Mouse (Mus musculus) stomach, embryonic 15.5 days (tissue): ENCODE measurements at regions not wholly inside any gene's neighbourhood (a gene's known extent, or its start where the extent isn't known, plus 50 kb on each side); places are given as distances from the start of the nearest gene placed in this dataset.

Experiments
- ATAC-seq: fragments of 200-750 bp; cut with Nextera tagmentation; 2 replicates; pipeline ENCODE4 v1.8.0; 2017; ENCODE audit warnings: low read depth, moderate number of reproducible peaks, moderate TSS enrichment; ENCODE audit not compliant: insufficient read depth, low FRiP score
- H3K27ac ChIP-seq: fragments of 300-500 bp; sonication (generic); 2 replicates; pipeline ENCODE4 v1.5.1; 2015; ENCODE audit warnings: mild to moderate bottlenecking, inconsistent platforms
- H3K27me3 ChIP-seq: fragments of 300-500 bp; sonication (generic); replicated peaks from 2 replicates; pipeline ENCODE4 v1.6.1; 2015; ENCODE audit warnings: inconsistent platforms
- H3K36me3 ChIP-seq: fragments of 300-500 bp; sonication (generic); 2 replicates; pipeline ENCODE4 v1.6.1; 2015; ENCODE audit warnings: inconsistent platforms
- H3K4me1 ChIP-seq: fragments of 300-500 bp; sonication (generic); 2 replicates; pipeline ENCODE4 v1.6.1; 2015; ENCODE audit warnings: inconsistent platforms
- H3K4me2 ChIP-seq: fragments of 300-500 bp; sonication (generic); 2 replicates; pipeline ENCODE4 v1.6.1; 2015; ENCODE audit warnings: mild to moderate bottlenecking, inconsistent platforms
- H3K4me3 ChIP-seq: fragments of 300-500 bp; sonication (generic); replicated peaks from 2 replicates; pipeline ENCODE4 v1.5.1; 2015; ENCODE audit warnings: inconsistent platforms
- H3K9ac ChIP-seq: fragments of 300-500 bp; sonication (generic); 2 replicates; pipeline ENCODE4 v1.6.1; 2015; ENCODE audit warnings: inconsistent platforms
- H3K9me3 ChIP-seq: fragments of 300-500 bp; sonication (generic); 2 replicates; pipeline ENCODE4 v1.6.1; 2016; ENCODE audit warnings: inconsistent platforms
- WGBS: fragments of 180-500 bp; shearing (Covaris S2); methylation state at CpG from one replicate; pipeline ENCODE4 v1.1.7; 2015; 5-methylcytosine and 5-hydroxymethylcytosine counted together

DNA sequence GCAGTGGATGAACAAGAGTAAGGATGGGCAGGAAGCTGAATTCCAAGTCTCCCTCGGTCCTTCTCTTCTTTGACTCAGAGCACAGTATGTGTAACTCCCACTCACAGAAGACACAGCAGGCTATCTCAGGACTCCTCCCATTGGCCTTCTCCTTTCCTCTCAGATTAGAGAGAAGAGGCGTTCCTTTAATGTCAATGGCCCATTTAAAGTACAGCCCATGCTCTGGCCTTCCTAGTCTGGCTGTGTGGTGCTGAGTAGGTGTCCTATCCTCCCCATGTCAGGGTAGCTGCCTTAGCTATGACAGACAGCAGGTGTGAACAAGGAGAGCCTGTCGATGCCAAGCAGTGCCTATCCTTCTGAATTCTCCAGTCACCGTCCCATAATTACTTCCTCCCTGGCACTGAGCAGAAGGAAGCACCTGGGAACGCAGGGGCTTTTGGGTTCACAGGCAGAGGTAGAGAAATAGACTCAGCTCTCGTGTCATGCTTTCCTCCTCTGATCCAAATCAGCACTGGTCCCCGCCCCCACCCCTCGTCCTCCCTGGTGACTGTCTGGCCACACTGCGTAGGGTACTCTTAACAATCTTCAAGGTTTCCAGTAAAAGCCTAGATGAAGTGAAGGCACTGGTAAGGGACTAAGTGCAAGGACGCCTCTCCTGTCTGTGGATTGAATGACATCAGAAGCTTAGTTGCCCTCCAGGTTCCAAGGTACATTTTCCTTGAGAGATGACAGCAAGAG, 257.8 kb downstream of the Mycn start:
- H3K9me3 ChIP-seq = no peaks in the 10 kb centered on the region
- no peak for ATAC-seq
- H3K27ac ChIP-seq = no peak overlapping the region
- H3K4me2 ChIP-seq = no peak overlapping the region
- H3K4me1 ChIP-seq = peaks cover 18% of the 10 kb centered on the region
- no peaks in the 10 kb centered on the region for H3K27me3 ChIP-seq
- WGBS = 63% methylated on average over 10 of the region's 10 CpGs
- no peak overlapping the region for H3K4me3 ChIP-seq
- no peaks in the 10 kb centered on the region for H3K36me3 ChIP-seq
- no peak overlapping the region for H3K9ac ChIP-seq

DNA sequence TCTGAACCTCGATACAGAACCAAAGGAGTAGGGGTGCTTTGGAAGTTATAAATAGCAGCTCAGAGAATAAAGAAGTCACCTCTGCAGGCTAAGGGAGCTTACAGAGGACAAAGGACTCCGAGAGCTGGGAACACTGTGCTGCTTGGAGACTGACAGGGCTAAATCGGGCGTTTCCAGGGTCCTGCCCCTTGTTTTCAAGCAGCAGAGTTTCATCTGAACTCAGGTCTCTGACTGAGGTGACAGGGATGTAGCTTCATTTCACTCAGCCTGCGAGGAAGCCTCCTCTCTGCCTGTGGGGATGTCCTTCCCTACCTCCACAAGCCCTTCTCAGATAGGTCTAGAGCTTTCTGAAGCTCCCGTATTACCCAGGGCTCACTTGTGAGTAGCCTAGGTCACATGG, 260.6 kb downstream of the Mycn start:
- H3K27me3 ChIP-seq = no peaks in the 10 kb centered on the region
- peak overlapping the region; percentile 4; the same call in 1 of the 2 replicates for H3K4me3 ChIP-seq
- no peak for ATAC-seq
- H3K27ac ChIP-seq = no peak overlapping the region
- WGBS = 28% methylated on average over 6 of the region's 6 CpGs
- no peak overlapping the region for H3K9ac ChIP-seq
- peaks cover 18% of the 10 kb centered on the region for H3K4me1 ChIP-seq
- no peaks in the 10 kb centered on the region for H3K9me3 ChIP-seq
- H3K4me2 ChIP-seq = peak overlapping the region; percentile 48
- no peaks in the 10 kb centered on the region for H3K36me3 ChIP-seq

DNA sequence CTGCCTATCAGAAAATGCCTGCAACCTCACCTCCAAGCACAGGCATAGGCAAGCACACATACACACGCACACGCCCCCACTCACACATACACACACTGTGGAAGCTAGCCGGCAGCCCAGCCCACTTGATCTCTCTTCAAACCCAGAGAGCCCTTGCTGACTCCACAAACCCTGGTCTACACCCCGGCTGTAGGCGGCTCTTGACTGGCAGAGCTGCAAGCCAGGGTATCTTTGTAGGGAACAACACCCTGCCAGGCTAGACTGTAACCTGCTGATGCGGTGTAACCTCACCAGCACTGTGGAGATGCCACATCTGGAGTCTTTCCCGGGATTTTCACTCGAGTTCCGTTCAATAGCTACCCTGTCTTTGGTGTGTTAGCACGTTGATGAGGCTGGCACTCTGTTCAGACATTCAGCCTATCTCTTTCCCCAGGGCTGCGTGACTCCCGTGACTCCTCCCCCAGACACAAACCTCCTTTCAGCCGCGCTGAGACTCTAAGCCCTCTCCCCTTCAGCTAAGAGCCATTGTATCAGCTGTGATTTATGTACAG, 261.3 kb downstream of the Mycn start:
- Histone ChIP-seq H3K9ac (no peak overlapping the region), H3K4me3 (peak overlapping the region; percentile 4; the same call in 1 of the 2 replicates), H3K27ac (no peak overlapping the region), H3K4me1 (peaks cover 18% of the 10 kb centered on the region), H3K27me3 (no peaks in the 10 kb centered on the region), H3K4me2 (peak overlapping the region; percentile 48), H3K36me3 (no peaks in the 10 kb centered on the region), H3K9me3 (no peaks in the 10 kb centered on the region)
- 14% methylated on average over 14 of the region's 14 CpGs for WGBS
- ATAC-seq = no peak

DNA sequence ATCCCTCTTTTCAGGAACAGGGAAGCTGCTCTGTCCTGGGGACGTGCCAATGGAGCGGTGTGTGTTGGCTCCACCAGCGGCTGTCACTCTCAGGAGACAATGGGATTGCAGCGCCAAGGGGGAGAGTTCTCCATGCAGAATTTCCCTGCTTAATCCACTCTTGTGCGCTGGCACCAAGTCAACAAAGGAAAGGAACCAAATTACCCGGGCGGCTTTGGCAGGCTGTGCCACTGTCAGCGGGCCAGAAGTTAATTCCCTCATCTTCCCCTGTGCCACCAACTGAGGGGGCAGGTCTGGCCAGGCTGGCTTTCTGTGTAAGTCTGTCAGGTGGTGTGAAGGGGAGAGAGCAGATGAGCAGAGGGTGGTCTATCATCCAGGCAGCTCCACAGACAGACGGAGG, 265.0 kb downstream of the Mycn start:
- H3K9ac ChIP-seq = no peak overlapping the region
- WGBS = 67% methylated on average over 9 of the region's 9 CpGs
- ATAC-seq = 0 out of 2 replicates have a peak, but pooled peaks have one; percentile 27
- H3K4me3 ChIP-seq = no peak overlapping the region
- no peak overlapping the region for H3K27ac ChIP-seq
- H3K27me3 ChIP-seq = no peaks in the 10 kb centered on the region
- no peak overlapping the region for H3K4me2 ChIP-seq
- H3K36me3 ChIP-seq = no peaks in the 10 kb centered on the region
- H3K4me1 ChIP-seq = peaks cover 7% of the 10 kb centered on the region; the same call in 1 of the 2 replicates
- H3K9me3 ChIP-seq = no peaks in the 10 kb centered on the region

DNA sequence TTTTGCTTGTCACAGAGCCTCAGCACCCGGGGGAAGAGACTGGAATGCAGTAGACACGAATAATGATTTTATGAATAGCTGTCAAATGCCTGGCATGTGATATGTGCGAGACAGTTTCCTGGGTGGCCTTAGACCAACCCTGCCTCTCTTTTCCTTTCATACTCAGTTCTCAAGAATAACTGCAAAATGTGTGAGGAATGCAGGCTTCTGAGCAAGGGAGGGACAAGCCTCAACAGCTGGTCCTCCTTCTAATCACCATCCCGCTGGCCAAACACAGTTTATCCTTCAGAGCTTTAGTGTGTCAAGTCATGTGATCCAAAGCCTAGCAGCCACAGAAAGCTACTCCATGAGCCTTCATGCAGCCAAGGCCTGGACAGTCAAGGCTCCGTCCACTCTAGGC, 271.8 kb downstream of the Mycn start:
- Histone ChIP-seq H3K27ac (no peak overlapping the region), H3K9me3 (no peaks in the 10 kb centered on the region), H3K4me3 (no peak overlapping the region), H3K4me2 (no peak overlapping the region), H3K27me3 (no peaks in the 10 kb centered on the region), H3K4me1 (no peaks in the 10 kb centered on the region), H3K36me3 (no peaks in the 10 kb centered on the region), H3K9ac (no peak overlapping the region)
- no peak for ATAC-seq
- 33% methylated on average over 5 of the region's 5 CpGs for WGBS

DNA sequence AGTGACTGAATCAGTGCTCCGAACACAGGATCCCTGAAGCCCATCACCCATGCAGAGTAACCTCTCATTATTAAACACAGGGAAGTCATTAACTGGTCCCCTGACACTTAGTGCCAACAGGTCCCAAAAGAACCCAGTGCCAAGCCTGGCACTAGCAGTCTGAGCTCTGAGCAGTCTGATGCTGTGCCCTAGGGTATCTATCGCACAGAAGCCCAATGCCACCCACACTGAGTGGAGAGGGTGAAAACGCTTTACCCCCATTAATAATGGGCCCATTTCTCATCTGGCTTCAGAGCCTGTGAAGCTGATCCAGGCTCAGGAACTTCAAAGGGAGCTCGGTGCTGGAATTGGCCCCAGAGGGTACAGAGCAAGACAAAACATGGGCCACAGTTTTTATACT, 272.8 kb downstream of the Mycn start:
- Histone ChIP-seq H3K27me3 (no peaks in the 10 kb centered on the region), H3K4me3 (no peak overlapping the region), H3K9ac (no peak overlapping the region), H3K4me2 (no peak overlapping the region), H3K4me1 (no peaks in the 10 kb centered on the region), H3K9me3 (no peaks in the 10 kb centered on the region), H3K27ac (no peak overlapping the region), H3K36me3 (no peaks in the 10 kb centered on the region)
- ATAC-seq = no peak
- WGBS = 83% methylated on average over 4 of the region's 4 CpGs

DNA sequence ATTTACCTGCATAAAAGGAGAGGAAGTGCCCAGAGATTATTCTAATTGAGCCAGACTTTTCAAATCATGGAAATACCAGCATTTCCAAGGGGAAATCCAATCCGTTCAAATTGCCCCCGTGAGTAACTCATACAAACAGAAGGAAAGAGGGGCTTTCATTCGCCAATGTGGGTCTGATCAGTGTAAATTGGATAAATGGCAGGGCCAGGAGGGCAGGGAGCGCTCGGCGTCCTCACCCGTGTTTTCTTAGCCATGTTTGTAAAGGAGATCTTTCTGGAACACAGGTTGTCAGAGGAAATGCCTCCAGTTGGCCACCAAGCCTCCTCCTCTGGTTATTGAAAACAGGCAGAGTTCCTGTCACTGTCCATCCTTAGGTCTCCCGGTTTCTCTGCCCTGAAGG, 286.1 kb downstream of the Mycn start:
- no peaks in the 10 kb centered on the region for H3K36me3 ChIP-seq
- H3K9me3 ChIP-seq = no peaks in the 10 kb centered on the region
- no peak overlapping the region for H3K9ac ChIP-seq
- no peak overlapping the region for H3K4me2 ChIP-seq
- H3K27ac ChIP-seq = no peak overlapping the region
- H3K27me3 ChIP-seq = no peaks in the 10 kb centered on the region
- 82% methylated on average over 8 of the region's 8 CpGs for WGBS
- H3K4me3 ChIP-seq = no peak overlapping the region
- ATAC-seq = no peak
- no peaks in the 10 kb centered on the region for H3K4me1 ChIP-seq

DNA sequence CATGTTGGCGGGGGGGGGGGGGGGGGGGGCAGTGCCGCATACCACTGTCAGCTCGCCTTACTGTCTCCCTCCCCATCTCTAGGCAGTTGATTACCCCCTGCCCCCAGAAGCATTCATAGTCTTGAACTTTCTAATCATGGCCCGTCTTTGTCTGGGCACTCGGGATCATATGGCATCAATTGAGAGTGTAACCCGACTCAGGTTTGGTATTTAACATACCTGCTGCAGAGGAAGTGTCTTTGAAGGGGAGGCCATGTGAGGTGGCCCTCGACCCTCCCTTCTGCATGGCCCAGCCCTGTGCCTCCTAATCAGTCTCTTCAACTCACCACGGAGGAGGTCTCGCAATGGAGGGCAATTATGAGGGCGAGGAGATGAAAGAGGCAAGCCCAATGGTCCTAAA, 286.5 kb downstream of the Mycn start:
- no peaks in the 10 kb centered on the region for H3K27me3 ChIP-seq
- no peak overlapping the region for H3K9ac ChIP-seq
- no peaks in the 10 kb centered on the region for H3K36me3 ChIP-seq
- no peak overlapping the region for H3K27ac ChIP-seq
- no peak overlapping the region for H3K4me3 ChIP-seq
- H3K9me3 ChIP-seq = no peaks in the 10 kb centered on the region
- 77% methylated on average over 9 of the region's 10 CpGs for WGBS
- no peaks in the 10 kb centered on the region for H3K4me1 ChIP-seq
- no peak for ATAC-seq
- no peak overlapping the region for H3K4me2 ChIP-seq

DNA sequence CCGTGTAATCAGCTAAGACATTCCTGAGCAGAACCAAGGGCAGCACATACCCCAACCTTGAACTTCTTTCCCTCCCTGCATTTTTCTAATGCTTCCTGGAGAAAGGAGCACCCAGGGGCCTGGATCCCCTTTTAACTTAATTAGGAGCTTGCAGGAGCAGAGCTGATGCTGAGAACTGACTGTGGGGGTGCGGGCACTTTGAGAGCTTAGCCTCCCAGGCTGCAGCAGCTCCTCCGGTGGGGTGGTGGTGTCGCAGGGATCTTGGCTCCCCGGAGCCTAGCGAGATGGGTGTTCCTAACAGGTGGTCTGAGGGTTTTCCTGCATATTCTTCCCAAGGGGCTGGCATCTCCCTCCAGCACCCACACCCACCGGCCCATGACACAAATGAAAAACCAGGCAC, 289.4 kb downstream of the Mycn start:
- Histone ChIP-seq H3K4me1 (no peaks in the 10 kb centered on the region), H3K4me2 (no peak overlapping the region), H3K4me3 (no peak overlapping the region), H3K27ac (no peak overlapping the region), H3K27me3 (no peaks in the 10 kb centered on the region), H3K36me3 (no peaks in the 10 kb centered on the region), H3K9ac (no peak overlapping the region), H3K9me3 (no peaks in the 10 kb centered on the region)
- 56% methylated on average over 7 of the region's 7 CpGs for WGBS
- ATAC-seq = no peak

DNA sequence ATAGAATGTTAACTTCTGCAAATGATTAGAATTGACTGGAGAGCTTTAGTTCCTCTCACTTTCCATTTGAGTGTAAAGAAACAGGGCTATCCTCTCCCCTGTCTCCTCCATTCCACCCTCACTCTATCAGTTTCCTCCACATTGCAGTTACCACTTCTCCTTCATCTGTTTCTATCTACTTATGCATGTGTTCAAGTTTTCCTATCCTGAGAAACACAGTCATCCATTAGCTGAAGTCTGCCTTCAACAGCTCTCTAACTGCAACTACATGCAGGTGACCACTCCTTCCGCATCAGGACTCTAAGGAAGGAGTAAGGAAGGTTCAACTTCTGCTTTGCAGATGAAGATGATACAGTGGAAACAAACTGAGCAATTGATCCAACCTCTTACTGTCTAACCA, 291.4 kb downstream of the Mycn start:
- H3K4me3 ChIP-seq = no peak overlapping the region
- WGBS = 90% methylated on average over 1 of the region's 1 CpGs
- no peaks in the 10 kb centered on the region for H3K9me3 ChIP-seq
- H3K4me1 ChIP-seq = no peaks in the 10 kb centered on the region
- no peaks in the 10 kb centered on the region for H3K27me3 ChIP-seq
- H3K36me3 ChIP-seq = no peaks in the 10 kb centered on the region
- no peak overlapping the region for H3K4me2 ChIP-seq
- no peak for ATAC-seq
- no peak overlapping the region for H3K27ac ChIP-seq
- no peak overlapping the region for H3K9ac ChIP-seq

DNA sequence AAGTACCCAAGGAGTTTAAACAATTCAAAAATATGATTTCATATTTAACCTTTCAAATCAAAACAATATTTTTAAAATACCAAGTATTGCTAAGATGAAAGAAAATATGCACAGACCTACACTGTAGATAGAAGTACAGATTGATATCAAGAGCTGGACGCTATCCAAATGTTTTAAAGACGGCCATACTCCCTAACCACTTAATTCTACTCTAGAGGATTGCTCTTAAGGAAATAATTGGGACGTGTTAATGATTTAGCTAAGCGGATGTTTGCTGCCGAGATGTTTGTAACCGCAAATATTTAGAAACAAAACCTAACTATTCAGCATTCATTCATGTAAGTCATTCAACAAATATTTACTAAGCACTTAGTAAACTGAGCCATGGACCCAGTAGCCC, 294.2 kb downstream of the Mycn start:
- no peak overlapping the region for H3K4me3 ChIP-seq
- 49% methylated on average over 6 of the region's 6 CpGs for WGBS
- no peaks in the 10 kb centered on the region for H3K36me3 ChIP-seq
- ATAC-seq = no peak
- no peak overlapping the region for H3K27ac ChIP-seq
- no peak overlapping the region for H3K9ac ChIP-seq
- no peaks in the 10 kb centered on the region for H3K9me3 ChIP-seq
- H3K4me1 ChIP-seq = no peaks in the 10 kb centered on the region
- no peak overlapping the region for H3K4me2 ChIP-seq
- no peaks in the 10 kb centered on the region for H3K27me3 ChIP-seq

DNA sequence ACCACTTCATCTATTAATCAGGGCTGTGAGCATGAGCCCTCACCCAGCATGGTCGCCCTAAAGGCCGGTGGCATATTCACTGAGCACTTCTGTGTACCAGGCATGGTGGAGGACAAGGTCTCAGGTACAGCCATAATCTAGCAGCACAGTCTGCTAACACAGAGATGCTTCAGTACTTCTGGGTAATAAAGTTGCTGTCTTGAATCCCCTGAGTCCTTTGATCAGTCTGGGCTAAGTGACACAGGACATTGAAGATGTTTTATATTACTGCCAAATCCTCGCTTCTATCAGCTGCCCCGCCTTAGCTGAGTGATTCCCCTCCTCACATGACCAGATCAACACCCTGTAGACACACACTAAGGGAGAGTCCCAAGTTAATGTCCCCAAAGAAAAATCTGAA, 296.5 kb downstream of the Mycn start:
- no peak overlapping the region for H3K27ac ChIP-seq
- no peak overlapping the region for H3K4me3 ChIP-seq
- no peaks in the 10 kb centered on the region for H3K36me3 ChIP-seq
- no peaks in the 10 kb centered on the region for H3K4me1 ChIP-seq
- H3K4me2 ChIP-seq = no peak overlapping the region
- ATAC-seq = no peak
- H3K27me3 ChIP-seq = no peaks in the 10 kb centered on the region
- H3K9me3 ChIP-seq = no peaks in the 10 kb centered on the region
- WGBS = 88% methylated on average over 4 of the region's 4 CpGs
- no peak overlapping the region for H3K9ac ChIP-seq
